Mouse (Mus musculus) lung, adult 2 months (tissue): ENCODE results near the gene Sumo1.

Experiments used
- CTCF ChIP-seq: fragments of 200-500 bp; IDR thresholded peaks from 2 replicates; pipeline ENCODE4 v1.5.1; 2011; ENCODE audit warnings: mild to moderate bottlenecking, low read length, control low read depth; ENCODE audit not compliant: insufficient read depth
- POLR2A ChIP-seq: fragments of 200-500 bp; IDR thresholded peaks from 2 replicates; pipeline ENCODE4 v1.6.1; 2011; ENCODE audit warnings: low read depth, mild to moderate bottlenecking, control low read depth, low read length, borderline replicate concordance; ENCODE audit errors: extremely low read depth

GRCm38 (mm10) chr1:59580880-59581279, 89.8 kb downstream of the Sumo1 start:
- TF ChIP-seq CTCF, result no peak
- no peak for TF ChIP-seq POLR2A
